Mouse (Mus musculus) lung, postnatal 25 days (tissue): Measurements from ENCODE around the gene Olfr723.
"Not testable (repeated sequence)": the region's sequence is repeated elsewhere in the genome, so short reads cannot be mapped to it uniquely, and the experiment has no call there.

Experiments used
- DNase-seq: peaks from one replicate; pipeline ENCODE4 v3.0.0; 2022; ENCODE audit warnings: low spot score

The Olfr723 gene

GRCm38 (mm10) chr14:49931687-49932086 lies at the start of gene Olfr723:
Olfr723 (minus strand) TSS chr14:49931787.
- not testable (repeated sequence) for DNase-seq

GRCm38 (mm10) chr14:49963174-49963573 lies 31.6 kb upstream of the Olfr723 start, which contains the start of gene Olfr724:
Olfr724 (minus strand) TSS chr14:49963274.
- DNase-seq = not testable (repeated sequence)

GRCm38 (mm10) chr14:49955890-49956289 lies 24.3 kb upstream of the Olfr723 start:
- DNase-seq = no peak

- no peak for DNase-seq
Observed at GRCm38 (mm10) chr14:49901899-49902298, 29.7 kb downstream of the Olfr723 start, which contains the start of gene Olfr722. Olfr722 (minus strand) TSS chr14:49901999.
